Mouse (Mus musculus) Muller cell, postnatal 12 days (primary cell): Measurements from ENCODE around the gene Josd2.
A peak's percentile ranks its signal among the peaks of the same experiment; 100 is the strongest.

Experiments
- DNase-seq: peaks from one replicate; pipeline ENCODE4 v3.0.0-alpha.2; 2015; ENCODE audit errors: inconsistent ontology term

The Josd2 gene

DNA sequence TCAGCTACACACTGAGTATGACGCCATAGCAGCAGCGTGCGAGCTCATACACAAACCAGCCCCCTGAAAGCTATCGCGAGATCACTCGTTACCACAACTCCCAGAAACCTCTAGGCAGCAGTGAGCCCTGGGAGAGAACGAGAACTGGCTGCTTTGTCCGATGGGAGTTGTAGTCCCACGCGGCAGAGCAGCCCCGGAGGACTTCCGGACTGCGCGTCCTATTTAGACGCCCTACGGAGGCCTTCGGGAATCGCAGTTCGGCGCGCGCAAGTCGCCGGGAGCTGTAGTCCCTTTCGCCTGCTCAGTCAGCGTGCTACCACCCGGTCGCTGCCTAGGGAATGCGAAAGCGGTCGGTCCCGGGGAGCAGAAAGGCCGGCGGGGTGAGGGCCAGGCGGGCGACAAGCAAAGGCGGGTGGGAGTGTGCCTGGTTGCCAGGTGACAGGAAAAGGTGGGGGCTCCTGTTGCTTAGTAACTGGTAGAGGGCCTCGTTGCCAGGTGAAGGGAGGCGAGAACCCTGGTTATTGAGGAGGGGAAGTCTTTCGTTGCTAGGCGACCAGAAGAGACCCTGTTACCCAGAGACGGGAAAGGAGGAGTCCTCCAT, at the start of gene Josd2:
Josd2 (plus strand) TSS at position 170 of the 601 bp plus-strand sequence.
- DNase-seq = peak; percentile 96

DNA sequence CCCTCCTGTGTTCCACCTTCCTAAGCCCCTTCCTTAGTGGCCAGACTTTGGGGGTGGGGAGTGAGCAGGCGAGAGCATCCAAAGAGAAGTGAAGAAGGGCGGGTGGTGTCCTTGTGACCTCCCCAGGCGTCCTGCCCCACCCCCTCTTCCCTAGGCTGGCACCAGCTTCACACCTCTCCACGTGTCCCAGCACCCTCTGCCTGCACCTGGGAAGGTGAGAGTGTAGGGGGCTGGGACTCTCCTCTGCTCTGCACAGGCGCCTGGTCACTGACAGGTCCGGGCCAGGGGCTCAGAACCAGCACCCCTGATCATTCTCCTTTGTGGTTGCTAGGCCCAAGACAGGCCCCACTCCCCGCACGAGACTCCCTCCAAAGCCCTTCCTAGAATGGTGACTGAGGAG, 40.1 kb upstream of the Josd2 start:
- no peak for DNase-seq

DNA sequence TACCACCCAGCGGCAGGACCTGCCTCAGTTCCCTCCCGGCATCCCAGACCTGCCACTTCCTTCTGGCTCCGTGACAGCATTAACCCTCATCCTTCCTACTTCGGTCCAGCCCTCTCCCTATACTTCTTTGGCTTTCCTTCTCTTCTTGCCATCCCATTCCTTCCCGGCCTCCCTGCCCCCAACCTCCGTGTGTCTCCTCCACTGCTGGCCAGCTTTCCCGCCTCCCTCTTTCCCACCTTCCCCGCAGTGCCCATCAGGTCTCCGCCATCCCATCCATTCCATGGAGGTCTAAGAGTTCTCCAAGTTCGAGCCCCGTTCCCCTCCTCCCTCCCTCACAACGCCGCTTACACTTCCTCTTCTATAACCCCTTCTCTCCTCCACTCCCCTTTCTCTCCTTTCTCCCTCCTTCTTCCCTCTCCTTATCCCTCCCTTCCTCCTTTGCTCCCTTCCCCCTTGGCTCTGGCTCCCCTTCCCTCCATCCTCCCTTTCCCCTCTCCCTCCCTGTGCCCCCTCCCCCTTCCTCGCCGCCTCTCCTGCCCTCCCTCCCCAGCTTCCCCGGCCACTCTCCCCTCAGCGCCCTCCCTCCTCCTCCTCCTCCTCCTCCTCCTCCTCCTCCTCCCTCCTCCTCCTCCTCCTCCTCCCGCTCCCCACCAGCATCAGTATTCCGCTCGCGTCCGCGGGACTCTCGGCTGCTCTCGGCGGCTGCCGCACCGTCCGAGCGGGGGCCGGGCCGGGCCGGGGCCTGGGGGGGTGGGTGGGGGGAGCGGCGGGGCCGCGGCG, 39.4 kb upstream of the Josd2 start:
- no peak for DNase-seq

DNA sequence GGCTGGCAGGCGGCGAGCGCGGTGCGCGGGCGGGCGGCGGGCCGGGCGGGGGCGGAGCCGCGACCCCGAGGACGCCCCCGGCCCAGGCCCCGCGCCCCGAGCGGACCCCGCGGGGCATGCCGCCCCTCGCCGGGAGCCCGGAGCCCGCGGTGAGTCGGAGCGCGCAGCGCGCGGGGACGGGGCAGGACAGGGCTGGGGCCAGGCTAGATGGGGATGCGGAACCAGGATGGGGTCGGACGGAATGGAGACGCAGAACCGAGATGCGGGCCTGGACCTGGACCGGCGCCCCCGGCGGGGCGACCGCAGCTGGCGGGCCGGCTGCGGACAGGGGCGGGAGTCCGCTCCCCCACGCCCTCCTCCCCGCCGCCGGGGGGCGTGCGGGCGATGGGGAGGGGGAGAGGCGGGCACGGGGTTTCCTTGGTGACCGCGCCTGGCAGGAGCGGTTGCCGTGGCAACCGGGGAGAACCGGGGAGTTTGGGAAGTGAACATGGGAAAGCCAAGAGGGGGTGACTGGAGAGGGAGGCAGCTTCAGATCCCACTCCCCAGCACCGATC, 38.7 kb upstream of the Josd2 start, which contains the start of gene Lrrc4b:
Lrrc4b (plus strand) TSS at position 51 of the 554 bp plus-strand sequence.
- peak; percentile 27 for DNase-seq

- no peak for DNase-seq
Observed at GRCm38 (mm10) chr7:44429534-44430488, 38.0 kb upstream of the Josd2 start.

- no peak for DNase-seq
Observed at GRCm38 (mm10) chr7:44432550-44432949, 35.2 kb upstream of the Josd2 start.

DNA sequence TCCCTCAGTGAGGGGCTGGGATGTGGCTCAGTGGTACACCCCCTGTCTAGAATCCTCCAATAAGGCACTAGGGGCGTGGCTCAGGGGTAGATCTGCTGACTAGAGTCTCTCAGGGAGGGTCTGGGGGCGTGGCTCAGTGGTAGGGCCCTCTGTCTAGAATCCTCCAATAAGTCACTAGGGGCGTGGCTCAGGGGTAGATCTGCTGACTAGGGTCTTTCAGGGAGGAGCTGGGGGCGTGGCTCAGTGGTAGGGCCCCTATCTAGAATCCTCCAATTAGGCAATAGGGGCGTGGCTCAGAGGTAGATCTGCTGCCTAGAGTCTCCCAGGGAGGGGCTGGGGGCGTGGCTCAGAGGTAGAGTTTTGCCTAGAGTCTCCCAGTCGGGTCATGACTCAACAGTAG, 34.4 kb upstream of the Josd2 start:
- peak; percentile 18 for DNase-seq

DNA sequence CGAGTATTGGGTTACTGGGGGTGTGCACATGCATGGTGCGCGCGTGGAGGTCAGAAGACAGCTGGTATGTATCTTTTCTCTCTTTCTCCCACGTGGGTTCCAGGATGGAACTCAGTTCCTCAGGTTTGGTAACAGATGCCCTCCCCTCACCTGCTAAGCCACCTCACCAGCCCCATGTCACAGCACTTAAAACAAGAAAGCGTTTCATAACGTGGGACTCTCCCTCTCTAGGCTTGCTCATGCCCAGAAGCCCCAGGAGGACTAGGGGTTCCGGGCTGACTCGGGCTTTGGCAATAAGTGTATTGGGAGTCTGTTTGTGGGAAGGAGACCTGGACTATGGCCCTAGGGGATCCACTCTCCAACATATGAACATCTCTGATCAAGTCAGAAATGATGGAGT, 33.7 kb upstream of the Josd2 start:
- no peak for DNase-seq

DNA sequence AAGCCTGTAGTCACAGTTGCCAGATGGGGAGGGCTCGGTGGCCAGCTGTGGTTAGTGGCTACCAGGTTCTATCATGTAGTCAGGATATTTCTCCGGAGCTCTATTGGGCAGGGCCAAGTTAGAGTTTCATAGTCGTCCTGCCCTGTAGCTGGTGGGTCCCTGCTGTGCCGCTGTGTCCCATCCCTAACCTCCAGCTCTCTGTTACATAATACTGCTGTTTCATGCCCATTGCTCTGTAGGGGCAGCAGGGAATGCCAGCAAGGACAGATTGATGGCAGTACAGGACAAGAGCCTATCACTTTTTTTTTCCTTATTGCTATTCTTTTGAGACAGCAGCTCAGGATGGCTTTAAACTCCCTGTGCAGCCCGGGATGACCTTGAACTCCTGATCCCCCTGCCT, 32.0 kb upstream of the Josd2 start:
- DNase-seq = no peak

GRCm38 (mm10) chr7:44436267-44436666, 31.5 kb upstream of the Josd2 start:
- no peak for DNase-seq

GRCm38 (mm10) chr7:44437188-44437587, 30.6 kb upstream of the Josd2 start:
- DNase-seq = no peak

GRCm38 (mm10) chr7:44437933-44438332, 29.8 kb upstream of the Josd2 start:
- DNase-seq = no peak

- DNase-seq = no peak
Observed at GRCm38 (mm10) chr7:44439696-44440095, 28.1 kb upstream of the Josd2 start.

DNA sequence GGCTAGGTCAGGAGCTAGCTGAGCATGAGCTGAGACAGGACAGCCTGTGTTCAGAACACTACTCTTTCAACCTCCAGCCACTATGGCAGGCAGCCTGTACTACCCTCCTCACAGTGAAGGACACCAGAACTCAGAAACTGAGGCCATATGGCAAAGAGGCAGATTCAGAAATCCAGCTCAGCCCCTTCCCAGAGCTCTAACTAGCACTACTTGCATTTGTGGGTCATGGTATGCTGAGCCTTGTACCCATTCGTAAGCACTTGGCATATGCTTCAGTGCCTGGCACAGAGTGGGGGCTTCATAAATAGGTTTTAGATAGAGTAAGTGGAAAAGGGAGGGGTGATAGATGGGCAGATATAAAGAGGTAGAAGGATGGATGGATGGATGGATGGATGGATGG, 27.3 kb upstream of the Josd2 start:
- DNase-seq = no peak

DNA sequence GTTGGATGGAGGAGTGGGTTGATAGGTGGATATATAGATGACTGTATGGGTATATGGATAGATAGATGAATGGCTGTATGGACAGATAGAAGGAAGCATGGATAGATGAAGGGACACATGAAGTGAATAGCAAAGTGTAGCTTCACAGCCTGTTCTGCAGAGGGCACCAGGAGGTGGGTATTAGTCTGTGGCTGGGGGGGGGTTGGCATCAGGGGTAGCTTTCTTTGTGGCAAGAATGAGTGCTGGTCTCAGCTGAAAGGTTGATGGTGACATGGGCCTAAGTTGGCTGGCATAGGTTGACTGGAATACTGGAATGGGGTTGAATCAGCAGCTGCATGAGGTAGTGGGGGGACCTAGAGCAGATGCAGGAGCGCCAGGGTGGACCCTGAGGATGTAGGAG, 26.6 kb upstream of the Josd2 start:
- DNase-seq = no peak

DNA sequence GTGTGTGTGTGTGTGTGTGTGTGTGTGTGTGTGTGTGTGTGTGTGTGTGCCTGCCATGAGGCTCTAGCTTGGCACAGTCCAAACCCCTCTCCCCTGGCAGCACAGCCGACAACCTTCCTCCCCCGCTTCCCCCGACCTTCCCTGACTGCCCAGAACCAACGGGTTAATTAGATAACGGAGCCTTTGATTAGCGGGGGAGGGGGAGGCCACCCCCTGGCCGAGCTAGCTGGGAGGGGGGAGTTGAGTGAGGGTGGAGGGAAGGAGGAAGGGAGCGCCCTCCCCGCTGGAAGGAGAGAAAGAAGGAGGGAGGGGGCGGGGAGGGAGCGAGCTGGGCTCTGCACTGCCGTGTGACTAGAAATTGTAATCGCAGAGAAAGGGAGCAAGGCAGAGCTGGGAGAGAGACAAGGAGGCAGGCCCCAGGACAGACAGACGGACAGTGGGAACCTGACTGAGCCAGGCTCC, 26.1 kb upstream of the Josd2 start:
- peak; percentile 60 for DNase-seq

DNA sequence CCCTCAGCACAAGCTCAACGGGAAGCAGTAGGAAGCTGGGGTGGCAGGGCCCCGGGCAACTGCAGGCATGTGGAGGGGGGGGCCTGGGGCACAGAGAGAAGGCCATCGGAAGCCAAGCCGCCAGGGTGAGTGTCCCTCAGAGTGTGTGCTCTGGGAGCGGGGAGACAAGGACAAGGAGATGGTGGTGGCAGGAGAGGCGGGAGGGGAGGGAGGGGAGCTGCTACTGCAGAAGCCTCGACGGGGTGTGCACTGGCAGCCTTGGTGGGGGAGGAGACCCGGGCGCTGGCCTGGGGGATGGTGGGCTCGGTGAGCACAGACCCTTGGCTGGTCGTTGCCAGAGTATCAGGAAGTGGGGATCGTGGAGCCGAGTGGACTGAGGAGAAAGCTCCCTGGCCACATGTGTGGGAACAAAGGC, 25.4 kb upstream of the Josd2 start:
- DNase-seq = peak; percentile 12

GRCm38 (mm10) chr7:44443268-44444173, 24.3 kb upstream of the Josd2 start:
- peak; percentile 29 for DNase-seq

DNA sequence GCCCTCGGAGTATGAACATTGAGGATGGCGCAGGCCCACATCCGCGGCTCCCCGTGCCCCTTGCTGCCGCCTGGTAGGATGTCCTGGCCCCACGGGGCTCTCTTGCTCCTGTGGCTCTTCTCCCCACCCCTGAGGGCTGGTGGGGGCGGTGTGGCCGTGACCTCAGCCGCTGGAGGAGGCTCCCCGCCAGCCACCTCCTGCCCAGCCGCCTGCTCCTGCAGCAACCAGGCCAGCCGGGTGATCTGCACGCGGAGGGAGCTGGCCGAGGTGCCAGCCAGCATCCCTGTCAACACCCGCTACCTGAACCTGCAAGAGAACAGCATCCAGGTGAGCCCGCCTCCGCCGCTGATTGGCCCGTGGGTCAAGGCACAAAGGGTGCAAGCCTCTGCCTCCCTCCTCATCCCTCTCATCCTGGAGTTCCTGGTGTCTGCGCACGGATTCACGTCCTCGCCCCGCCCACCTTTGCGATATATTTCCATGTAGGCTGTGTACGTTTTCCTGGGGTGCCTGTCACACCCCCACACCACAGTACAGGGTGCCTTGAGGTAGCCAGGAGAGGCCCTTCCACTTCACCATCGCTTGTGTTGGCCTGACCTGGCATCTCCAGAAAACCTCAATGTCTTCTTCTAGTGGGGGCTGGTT, 22.8 kb upstream of the Josd2 start:
- DNase-seq = no peak

- no peak for DNase-seq
Observed at GRCm38 (mm10) chr7:44445528-44445923, 22.3 kb upstream of the Josd2 start.
